Mouse (Mus musculus): ENCODE data around the gene Btbd35f10.
"Not testable (repeated sequence)": the region's sequence is repeated elsewhere in the genome, so short reads cannot be mapped to it uniquely, and the experiment has no call there.

DNA sequence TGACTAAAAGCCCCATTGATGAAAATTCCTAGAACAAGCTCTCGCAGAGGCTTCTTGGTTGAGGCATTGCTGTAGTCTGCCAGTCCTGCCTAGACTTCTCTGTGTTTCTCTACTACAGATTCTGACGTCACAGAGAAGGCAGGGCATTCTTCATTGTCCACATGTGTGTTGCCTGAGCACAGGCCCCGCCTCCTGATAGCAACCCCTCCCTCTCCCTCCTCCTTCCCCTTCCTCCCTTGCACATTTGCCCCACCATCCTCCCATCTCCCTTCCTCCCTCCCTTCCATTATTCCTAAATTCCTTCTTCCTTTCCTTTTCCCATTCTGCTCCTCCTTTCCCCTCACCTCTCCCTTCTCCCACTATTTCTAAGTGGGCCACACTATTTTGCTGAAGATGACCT, at the start of gene Btbd35f10:
- not testable (repeated sequence) for TF ChIP-seq CTCF (conservative IDR thresholded peaks at IDR 0.05 in 1 of 2, IDR thresholded peaks at IDR 0.05 in 1 of 2; ENCODE audit: low read depth in 2 of 2, low read length in 2 of 2); RAD21 (IDR thresholded peaks at IDR 0.05; ENCODE audit: low read depth, low read length); RCOR1 (conservative IDR thresholded peaks at IDR 0.05; ENCODE audit: low read depth, low read length); POLR2A (IDR thresholded peaks at IDR 0.05; ENCODE audit: low read depth, low read length); CHD1 (IDR thresholded peaks at IDR 0.05; ENCODE audit: low read depth, low read length); MYC (IDR thresholded peaks at IDR 0.05; ENCODE audit: low read depth, low read length); EP300 (IDR thresholded peaks at IDR 0.05; ENCODE audit: low read length); TCF12 (IDR thresholded peaks at IDR 0.05; ENCODE audit: low read depth, low read length)

Data from CH12.LX (cell line).